Mouse (Mus musculus) intestine, embryonic 16.5 days (tissue): ENCODE results near the gene Sit1. TPM values are rescaled to one million over a fixed set of nuclear protein-coding genes. Genes with fewer than 3 reads are reported as not detected.

Experiments
- ATAC-seq: fragments of 200-750 bp; cut with Nextera tagmentation; 2 replicates; pipeline ENCODE4 v1.8.0; 2017; ENCODE audit warnings: moderate TSS enrichment, moderate library complexity
- H3K27ac ChIP-seq: fragments of 300-500 bp; sonication (generic); 2 replicates; pipeline ENCODE4 v1.5.1; 2014; ENCODE audit warnings: mild to moderate bottlenecking, low read length
- H3K27me3 ChIP-seq: fragments of 300-500 bp; sonication (generic); replicated peaks from 2 replicates; pipeline ENCODE4 v1.6.1; 2014; ENCODE audit warnings: low read length, control low read depth, mixed read lengths; ENCODE audit not compliant: control insufficient read depth, insufficient read depth
- H3K36me3 ChIP-seq: fragments of 300-500 bp; sonication (generic); 2 replicates; pipeline ENCODE4 v1.6.1; 2014; ENCODE audit warnings: low read length, control low read depth; ENCODE audit not compliant: control insufficient read depth, insufficient read depth
- H3K4me1 ChIP-seq: fragments of 300-500 bp; sonication (generic); 2 replicates; pipeline ENCODE4 v1.6.1; 2014; ENCODE audit warnings: low read length, control low read depth, mixed read lengths; ENCODE audit not compliant: control insufficient read depth, insufficient read depth
- H3K4me2 ChIP-seq: fragments of 300-500 bp; sonication (generic); 2 replicates; pipeline ENCODE4 v1.6.1; 2014; ENCODE audit warnings: low read depth, low read length, control low read depth
- H3K4me3 ChIP-seq: fragments of 300-500 bp; sonication (generic); 2 replicates; pipeline ENCODE4 v1.5.1; 2014; ENCODE audit warnings: mild to moderate bottlenecking, low read length
- H3K9ac ChIP-seq: fragments of 300-500 bp; sonication (generic); 2 replicates; pipeline ENCODE4 v1.6.1; 2014; ENCODE audit warnings: low read depth, low read length
- H3K9me3 ChIP-seq: fragments of 300-500 bp; sonication (generic); 2 replicates; pipeline ENCODE4 v1.6.1; 2016; ENCODE audit warnings: low read length, control low read depth; ENCODE audit not compliant: control insufficient read depth
- WGBS: fragments of 180-500 bp; shearing (Covaris S2); extraction: QIAGEN DNeasy Blood & Tissue Kit; methylation state at CpG from one replicate; pipeline ENCODE4 v1.1.7; 2014; 5-methylcytosine and 5-hydroxymethylcytosine counted together
- polyA plus RNA-seq: library from polyadenylated mRNA; unstranded; fragments of >200 nt; fragmentation: Nextera tagmentation; extraction: Ambion mirVana; gene quantifications from 2 replicates; pipeline ENCODE4 v1.2.1, GENCODE M21; 2015

The Sit1 gene
- polyA plus RNA-seq, 1 experiment from 2014 or later = not detected

- H3K36me3 ChIP-seq = no peaks in the 10 kb centered on the region
- 73% methylated on average over 4 of the region's 4 CpGs for WGBS
- no peak overlapping the region for H3K9ac ChIP-seq
- H3K4me3 ChIP-seq = no peak overlapping the region
- no peaks in the 10 kb centered on the region for H3K27me3 ChIP-seq
- no peak overlapping the region for H3K27ac ChIP-seq
- peaks cover 45% of the 10 kb centered on the region for H3K4me1 ChIP-seq
- no peak overlapping the region for H3K4me2 ChIP-seq
- no peak for ATAC-seq
- H3K9me3 ChIP-seq = no peaks in the 10 kb centered on the region
Measured at GRCm38 (mm10) chr4:43504269-43504668, 20.7 kb upstream of the Sit1 start.

- H3K4me1 ChIP-seq = peaks cover 43% of the 10 kb centered on the region
- no peak overlapping the region for H3K9ac ChIP-seq
- H3K9me3 ChIP-seq = no peaks in the 10 kb centered on the region
- no peak overlapping the region for H3K4me3 ChIP-seq
- H3K36me3 ChIP-seq = no peaks in the 10 kb centered on the region
- 72% methylated on average over 6 of the region's 6 CpGs for WGBS
- H3K4me2 ChIP-seq = peak overlapping the region; percentile 4; the same call in 1 of the 2 replicates
- no peaks in the 10 kb centered on the region for H3K27me3 ChIP-seq
- H3K27ac ChIP-seq = peak overlapping the region; percentile 57; the same call in 1 of the 2 replicates
- no peak for ATAC-seq
Measured at GRCm38 (mm10) chr4:43503506-43503905, 20.0 kb upstream of the Sit1 start.

GRCm38 (mm10) chr4:43503041-43503440, 19.5 kb upstream of the Sit1 start:
- H3K4me2 ChIP-seq = peak overlapping the region; percentile 4
- H3K27me3 ChIP-seq = no peaks in the 10 kb centered on the region
- 64% methylated on average over 2 of the region's 2 CpGs for WGBS
- peaks cover 44% of the 10 kb centered on the region for H3K4me1 ChIP-seq
- H3K9me3 ChIP-seq = no peaks in the 10 kb centered on the region
- ATAC-seq = no peak
- no peak overlapping the region for H3K9ac ChIP-seq
- no peak overlapping the region for H3K4me3 ChIP-seq
- no peaks in the 10 kb centered on the region for H3K36me3 ChIP-seq
- H3K27ac ChIP-seq = peak overlapping the region; percentile 43

DNA sequence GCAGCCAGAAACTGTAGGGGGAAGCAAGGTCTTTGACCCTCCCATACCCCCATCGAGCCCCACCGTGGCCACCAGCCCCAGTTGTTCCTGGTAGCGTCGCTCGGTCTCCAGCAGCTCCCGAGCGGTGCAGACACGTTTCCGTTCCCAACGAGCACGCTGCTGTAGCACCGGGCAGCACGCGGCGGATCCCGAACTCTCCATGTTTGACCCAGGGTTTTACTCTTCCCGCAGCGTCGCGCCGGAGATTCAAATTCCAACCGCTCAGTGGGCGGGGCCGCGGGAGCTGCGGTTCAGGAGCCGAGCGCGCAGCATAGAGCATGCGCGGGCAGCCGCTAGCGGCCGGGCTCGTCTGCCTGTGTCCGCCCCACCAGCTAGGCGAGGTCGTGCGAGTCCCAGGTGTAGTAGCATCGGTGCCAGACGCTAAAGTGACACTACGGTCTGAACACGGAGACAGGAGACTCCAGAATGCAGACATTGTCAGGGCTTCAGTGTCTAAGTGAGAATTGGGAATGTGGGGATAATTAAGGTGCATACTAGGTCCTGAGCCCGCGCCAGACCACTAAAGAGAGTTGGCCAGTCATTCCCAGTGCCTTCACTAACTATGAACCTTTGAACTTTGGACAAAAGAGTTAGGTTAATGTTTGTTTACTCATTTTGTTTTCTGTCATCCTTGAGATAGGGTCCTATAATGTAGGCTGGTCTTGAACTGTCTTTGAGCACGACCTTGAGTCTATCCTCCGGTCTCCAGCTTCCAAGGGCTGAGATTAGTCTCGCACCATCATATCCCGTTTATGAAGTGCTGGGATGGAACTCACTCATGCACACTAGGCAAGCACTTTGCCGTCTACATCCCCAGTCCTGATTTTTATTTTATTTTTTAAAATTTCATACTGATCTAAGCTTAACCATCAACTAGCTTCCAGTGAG, 16.1 kb upstream of the Sit1 start, which contains the start of gene Arhgef39:
Gene Arhgef39 (minus strand): TSS at position 289 of the 927 bp plus-strand sequence.
- ATAC-seq = peak; percentile 88
- Histone ChIP-seq H3K4me2 (peak within 1 kb of the TSS; percentile 84), H3K36me3 (peaks cover 4% of the 10 kb centered on the region; the same call in 1 of the 2 replicates), H3K27ac (peak within 1 kb of the TSS; percentile 55), H3K4me1 (peaks cover 36% of the 10 kb centered on the region), H3K27me3 (no peaks in the 10 kb centered on the region), H3K9ac (peak within 1 kb of the TSS; percentile 83), H3K9me3 (no peaks in the 10 kb centered on the region), H3K4me3 (peak within 1 kb of the TSS; percentile 73)
- 6% methylated on average over 50 of the region's 50 CpGs for WGBS

GRCm38 (mm10) chr4:43498983-43499382, 15.4 kb upstream of the Sit1 start:
- peak overlapping the region; percentile 84 for H3K4me2 ChIP-seq
- peaks cover 36% of the 10 kb centered on the region for H3K4me1 ChIP-seq
- peak overlapping the region; percentile 55; the same call in 1 of the 2 replicates for H3K27ac ChIP-seq
- 14% methylated on average over 8 of the region's 8 CpGs for WGBS
- no peaks in the 10 kb centered on the region for H3K27me3 ChIP-seq
- H3K9ac ChIP-seq = peak overlapping the region; percentile 83
- peak overlapping the region; percentile 73 for H3K4me3 ChIP-seq
- peaks cover 4% of the 10 kb centered on the region; the same call in 1 of the 2 replicates for H3K36me3 ChIP-seq
- H3K9me3 ChIP-seq = no peaks in the 10 kb centered on the region
- peak; percentile 59 for ATAC-seq

GRCm38 (mm10) chr4:43497946-43498345, 14.4 kb upstream of the Sit1 start:
- Histone ChIP-seq H3K4me2 (peak overlapping the region; percentile 84), H3K4me3 (peak overlapping the region; percentile 73), H3K9ac (peak overlapping the region; percentile 83), H3K27ac (0 out of 2 replicates have a peak overlapping the region, but pooled peaks have one; percentile 31), H3K36me3 (peaks cover 4% of the 10 kb centered on the region; the same call in 1 of the 2 replicates), H3K27me3 (no peaks in the 10 kb centered on the region), H3K9me3 (no peaks in the 10 kb centered on the region), H3K4me1 (peaks cover 29% of the 10 kb centered on the region)
- ATAC-seq = no peak
- 64% methylated on average over 4 of the region's 4 CpGs for WGBS

DNA sequence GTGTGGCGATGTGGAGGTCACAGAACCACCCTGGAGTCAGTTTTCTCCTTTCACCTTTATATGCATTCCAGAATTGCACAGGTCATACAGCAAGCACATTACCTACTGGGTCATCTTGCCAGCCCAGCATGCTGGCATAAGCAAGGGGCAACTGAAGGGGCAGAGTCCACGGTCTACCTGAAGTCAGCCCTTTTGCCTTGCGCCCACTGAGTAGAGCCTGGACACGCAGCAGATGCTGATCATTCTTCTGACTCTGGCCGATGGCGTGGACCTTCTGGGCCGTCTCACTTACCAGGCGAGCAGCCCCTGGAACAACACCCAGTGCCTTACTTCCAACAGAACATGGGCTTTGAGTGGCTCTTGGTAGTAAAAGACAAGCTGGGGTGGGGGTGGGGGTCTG, 13.9 kb upstream of the Sit1 start:
- WGBS = 90% methylated on average over 8 of the region's 8 CpGs
- ATAC-seq = no peak
- H3K27ac ChIP-seq = 0 out of 2 replicates have a peak overlapping the region, but pooled peaks have one; percentile 31

GRCm38 (mm10) chr4:43496587-43496986, 13.1 kb upstream of the Sit1 start:
- Histone ChIP-seq H3K4me2 (no peak overlapping the region), H3K4me1 (peaks cover 24% of the 10 kb centered on the region), H3K9ac (no peak overlapping the region), H3K4me3 (no peak overlapping the region), H3K36me3 (peaks cover 4% of the 10 kb centered on the region; the same call in 1 of the 2 replicates), H3K27ac (no peak overlapping the region), H3K9me3 (no peaks in the 10 kb centered on the region), H3K27me3 (no peaks in the 10 kb centered on the region)
- no peak for ATAC-seq
- WGBS = 63% methylated on average over 6 of the region's 6 CpGs

More for the DNA sequence above, 13.9 kb upstream of the Sit1 start:
- Histone ChIP-seq H3K9me3 (no peaks in the 10 kb centered on the region), H3K4me3 (0 out of 2 replicates have a peak overlapping the region, but pooled peaks have one; percentile 73), H3K9ac (peak overlapping the region; percentile 83; the same call in 1 of the 2 replicates), H3K4me1 (peaks cover 26% of the 10 kb centered on the region), H3K27me3 (no peaks in the 10 kb centered on the region), H3K4me2 (peak overlapping the region; percentile 84), H3K36me3 (peaks cover 4% of the 10 kb centered on the region; the same call in 1 of the 2 replicates)

GRCm38 (mm10) chr4:43493846-43494240, 10.3 kb upstream of the Sit1 start:
- WGBS = 2% methylated on average over 9 of the region's 9 CpGs
- Histone ChIP-seq H3K9me3 (no peaks in the 10 kb centered on the region), H3K4me1 (peaks cover 23% of the 10 kb centered on the region), H3K4me2 (peak overlapping the region; percentile 53), H3K9ac (peak overlapping the region; percentile 77), H3K27ac (peak overlapping the region; percentile 89), H3K36me3 (peaks cover 4% of the 10 kb centered on the region; the same call in 1 of the 2 replicates), H3K4me3 (peak overlapping the region; percentile 84), H3K27me3 (no peaks in the 10 kb centered on the region)
- no peak for ATAC-seq
